ENCODE assay signal across 27 mouse cellular contexts in the genomic region with DNA sequence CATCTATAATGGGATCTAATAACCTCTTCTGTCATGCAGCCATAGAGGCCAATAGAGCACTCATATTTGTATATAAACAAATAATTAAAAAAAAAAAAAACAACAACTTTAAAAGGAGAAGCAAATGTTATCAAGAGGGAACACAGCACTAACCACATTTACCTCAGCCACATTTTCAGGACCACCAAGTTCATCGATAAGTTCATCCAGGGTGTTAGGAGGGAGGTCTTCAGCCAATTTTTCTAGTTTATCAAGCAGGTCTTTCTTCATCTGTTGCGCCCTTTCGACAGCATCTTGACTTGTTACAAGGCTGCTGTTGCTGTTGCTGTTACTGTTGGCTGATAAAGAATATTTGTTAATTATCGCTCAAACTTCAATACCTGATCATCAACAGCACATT.
"Had no signal": no experiment of that assay in that cellular context is flagged by ENCODE, and none has a peak within 500 bp of the region (broad histone marks: within the 10 kb centered on the region; RNA-seq: fewer than 3 reads in every experiment).

No protein-coding gene starts in this region.

- H3K4me1 ChIP-seq: embryonic facial prominence, embryonic 10.5 days; embryonic facial prominence, embryonic 12.5 days; embryonic facial prominence, embryonic 13.5 days; embryonic facial prominence, embryonic 15.5 days; forebrain, embryonic 10.5 days; forebrain, embryonic 12.5 days; forebrain, embryonic 13.5 days; forebrain, embryonic 15.5 days; heart, embryonic 10.5 days had no signal

- H3K27ac ChIP-seq: embryonic facial prominence, embryonic 10.5 days; embryonic facial prominence, embryonic 12.5 days; embryonic facial prominence, embryonic 13.5 days; embryonic facial prominence, embryonic 15.5 days; forebrain, embryonic 10.5 days; forebrain, embryonic 12.5 days; forebrain, embryonic 13.5 days; forebrain, embryonic 15.5 days; gastrocnemius, adult 2 months; heart, adult 2 months; heart, embryonic 10.5 days had no signal

- DNase-seq: cerebellum, adult 9-11 months; cerebellum, postnatal 10 days; cerebellum, postnatal 14 days; cerebellum, postnatal 25 days; cerebellum, postnatal 36 days; embryo, embryonic 11 days; forebrain, postnatal 0 days; gastrocnemius, adult 2 months; gastrocnemius, postnatal 10 days; gastrocnemius, postnatal 14 days; gastrocnemius, postnatal 25 days; gastrocnemius, postnatal 36 days; heart, adult 11 months; heart, adult 18-20 months; heart, adult 2 months had no signal

- H3K4me3 ChIP-seq: embryonic facial prominence, embryonic 10.5 days; embryonic facial prominence, embryonic 12.5 days; embryonic facial prominence, embryonic 13.5 days; embryonic facial prominence, embryonic 15.5 days; erythroblast, embryonic 14.5 days; forebrain, embryonic 10.5 days; forebrain, embryonic 12.5 days; forebrain, embryonic 13.5 days; forebrain, embryonic 15.5 days; gastrocnemius, adult 2 months; heart, adult 2 months; heart, embryonic 10.5 days had no signal

- H3K27me3 ChIP-seq: embryonic facial prominence, embryonic 12.5 days; embryonic facial prominence, embryonic 13.5 days; embryonic facial prominence, embryonic 15.5 days; forebrain, embryonic 12.5 days; forebrain, embryonic 13.5 days; forebrain, embryonic 15.5 days had no signal

- H3K9me3 ChIP-seq: embryonic facial prominence, embryonic 10.5 days; embryonic facial prominence, embryonic 12.5 days; embryonic facial prominence, embryonic 13.5 days; embryonic facial prominence, embryonic 15.5 days; forebrain, embryonic 10.5 days; forebrain, embryonic 12.5 days; forebrain, embryonic 13.5 days; forebrain, embryonic 15.5 days; heart, embryonic 10.5 days had no signal

- H3K9ac ChIP-seq: embryonic facial prominence, embryonic 12.5 days; embryonic facial prominence, embryonic 13.5 days; embryonic facial prominence, embryonic 15.5 days; forebrain, embryonic 12.5 days; forebrain, embryonic 13.5 days; forebrain, embryonic 15.5 days; forebrain, postnatal 0 days had no signal

- ATAC-seq: forebrain, embryonic 13.5 days; forebrain, embryonic 14.5 days; forebrain, embryonic 15.5 days; forebrain, embryonic 16.5 days; forebrain, postnatal 0 days had no signal
